Mouse (Mus musculus): ENCODE measurements at regions not wholly inside any gene's neighbourhood (a gene's known extent, or its start where the extent isn't known, plus 50 kb on each side); places are given as distances from the start of the nearest gene placed in this dataset.

- H3K27me3 ChIP-seq (replicated peaks; ENCODE audit: control insufficient read depth, insufficient read depth, low read length) = no peaks in the 10 kb centered on the region
- WGBS = 69% methylated on average over 2 of the region's 2 CpGs
- H3K4me2 ChIP-seq (ENCODE audit: low read depth, low read length) = no peak overlapping the region
- no peaks in the 10 kb centered on the region for H3K9me3 ChIP-seq (ENCODE audit: control insufficient read depth, low read length)
- no peak overlapping the region for H3K27ac ChIP-seq (replicated peaks; ENCODE audit: low read depth, low read length)
- no peak overlapping the region for H3K9ac ChIP-seq (ENCODE audit: low read depth, low read length)
- no peaks in the 10 kb centered on the region for H3K4me1 ChIP-seq (ENCODE audit: control insufficient read depth, insufficient read depth, low read length)
- no peak for ATAC-seq (ENCODE audit: low read depth)
- no peaks in the 10 kb centered on the region for H3K36me3 ChIP-seq (ENCODE audit: control insufficient read depth, insufficient read depth, low read length)
- H3K4me3 ChIP-seq (ENCODE audit: low read depth, low read length) = no peak overlapping the region
- no peak for DNase-seq (ENCODE audit: low spot score)
Measured at GRCm38 (mm10) chr2:83224018-83224417, 280.6 kb downstream of the Fsip2 start.

GRCm38 (mm10) chr2:83226198-83226597 is 282.8 kb downstream of the Fsip2 start:
- DNase-seq (ENCODE audit: low spot score) (peak; percentile 20), ATAC-seq (ENCODE audit: low read depth) (no peak)
- Histone ChIP-seq H3K4me1 (ENCODE audit: control insufficient read depth, insufficient read depth, low read length) (no peaks in the 10 kb centered on the region), H3K27ac (replicated peaks; ENCODE audit: low read depth, low read length) (no peak overlapping the region), H3K36me3 (ENCODE audit: control insufficient read depth, insufficient read depth, low read length) (no peaks in the 10 kb centered on the region), H3K9me3 (ENCODE audit: control insufficient read depth, low read length) (no peaks in the 10 kb centered on the region), H3K4me3 (ENCODE audit: low read depth, low read length) (no peak overlapping the region), H3K4me2 (ENCODE audit: low read depth, low read length) (no peak overlapping the region), H3K27me3 (replicated peaks; ENCODE audit: control insufficient read depth, insufficient read depth, low read length) (no peaks in the 10 kb centered on the region), H3K9ac (ENCODE audit: low read depth, low read length) (no peak overlapping the region)
- WGBS = 82% methylated on average over 5 of the region's 5 CpGs

DNA sequence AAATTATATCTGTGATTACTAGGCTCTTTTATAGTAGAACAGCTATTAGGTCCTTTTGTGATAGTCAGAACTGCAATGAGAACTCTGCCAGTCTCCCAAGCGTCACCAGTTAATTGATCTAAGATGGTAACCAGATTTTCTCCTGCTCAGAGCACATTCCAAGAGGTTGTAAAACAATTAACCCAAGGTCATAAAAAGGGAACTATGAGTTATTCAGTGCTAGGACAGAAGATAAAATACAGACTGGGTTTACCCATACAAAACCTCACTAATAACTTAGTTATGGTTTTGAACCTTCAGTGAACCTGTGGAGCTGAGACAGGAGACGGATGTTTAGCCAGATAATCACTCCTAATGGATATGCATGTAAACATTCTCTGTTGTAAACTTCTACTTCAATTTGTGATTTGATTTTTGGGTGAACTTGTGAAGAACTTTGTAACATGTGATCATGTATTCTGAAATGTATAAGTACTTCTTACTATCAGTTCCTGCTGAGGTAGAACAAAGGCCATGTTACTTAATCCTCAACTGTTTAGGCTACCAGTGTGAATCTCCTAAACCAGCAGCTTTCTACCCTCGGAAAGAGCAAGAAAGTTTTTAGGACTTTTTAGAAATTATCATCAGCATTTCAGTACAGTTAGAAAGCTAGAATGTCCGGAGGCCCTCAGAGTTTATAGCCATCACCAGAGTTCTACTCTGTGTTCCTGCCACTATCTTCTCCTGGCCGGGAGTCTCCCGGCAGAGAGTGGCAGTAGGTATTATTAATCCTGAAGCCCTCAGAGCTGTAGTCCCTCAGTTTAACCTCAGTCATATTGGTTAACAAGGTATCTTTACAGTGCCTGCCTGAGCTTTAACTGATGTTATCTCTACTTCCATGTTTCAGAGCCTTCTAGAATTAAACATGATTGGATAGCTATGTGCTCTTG is 308.0 kb downstream of the Fsip2 start:
- Histone ChIP-seq H3K4me2 (ENCODE audit: low read depth, low read length) (no peak overlapping the region), H3K4me1 (ENCODE audit: control insufficient read depth, insufficient read depth, low read length) (no peaks in the 10 kb centered on the region), H3K9me3 (ENCODE audit: control insufficient read depth, low read length) (no peaks in the 10 kb centered on the region), H3K4me3 (ENCODE audit: low read depth, low read length) (no peak overlapping the region), H3K36me3 (ENCODE audit: control insufficient read depth, insufficient read depth, low read length) (no peaks in the 10 kb centered on the region), H3K27ac (replicated peaks; ENCODE audit: low read depth, low read length) (no peak overlapping the region), H3K9ac (ENCODE audit: low read depth, low read length) (no peak overlapping the region), H3K27me3 (replicated peaks; ENCODE audit: control insufficient read depth, insufficient read depth, low read length) (no peaks in the 10 kb centered on the region)
- no peak for ATAC-seq (ENCODE audit: low read depth)
- no peak for DNase-seq (ENCODE audit: low spot score)
- WGBS = 60% methylated on average over 6 of the region's 6 CpGs

DNA sequence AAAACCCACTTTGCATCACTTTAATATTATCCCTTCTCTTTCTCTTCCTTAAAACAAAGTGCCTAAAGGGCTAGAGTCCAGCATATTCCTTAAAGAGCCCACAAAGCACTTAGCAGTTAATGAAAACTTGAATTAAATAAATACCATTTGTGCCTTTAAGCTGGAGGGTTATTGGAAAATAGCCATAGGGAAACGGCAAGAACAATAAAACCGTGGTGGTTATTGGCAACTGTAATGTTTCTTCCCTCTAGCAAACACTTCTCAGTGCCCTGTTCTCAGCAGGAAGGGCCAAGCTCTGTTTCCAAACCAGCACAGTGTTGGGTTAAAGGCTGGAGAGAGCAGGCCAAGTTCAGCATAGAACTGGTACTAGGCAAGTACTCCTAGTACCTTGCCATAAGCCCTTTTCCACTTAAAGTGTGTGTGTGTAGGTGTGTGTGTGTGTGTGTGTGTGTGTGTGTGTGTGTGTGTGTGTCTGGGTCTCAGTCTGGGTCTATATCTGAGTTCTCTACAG is 313.4 kb downstream of the Fsip2 start:
- H3K4me2 ChIP-seq (ENCODE audit: low read depth, low read length) = no peak overlapping the region
- 64% methylated on average over 2 of the region's 2 CpGs for WGBS
- no peak overlapping the region for H3K27ac ChIP-seq (replicated peaks; ENCODE audit: low read depth, low read length)
- no peak for ATAC-seq (ENCODE audit: low read depth)
- H3K4me1 ChIP-seq (ENCODE audit: control insufficient read depth, insufficient read depth, low read length) = no peaks in the 10 kb centered on the region
- no peaks in the 10 kb centered on the region for H3K27me3 ChIP-seq (replicated peaks; ENCODE audit: control insufficient read depth, insufficient read depth, low read length)
- H3K4me3 ChIP-seq (ENCODE audit: low read depth, low read length) = no peak overlapping the region
- H3K36me3 ChIP-seq (ENCODE audit: control insufficient read depth, insufficient read depth, low read length) = no peaks in the 10 kb centered on the region
- DNase-seq (ENCODE audit: low spot score) = no peak
- no peaks in the 10 kb centered on the region for H3K9me3 ChIP-seq (ENCODE audit: control insufficient read depth, low read length)
- H3K9ac ChIP-seq (ENCODE audit: low read depth, low read length) = no peak overlapping the region

- Histone ChIP-seq H3K36me3 (ENCODE audit: control insufficient read depth, insufficient read depth, low read length) (no peaks in the 10 kb centered on the region), H3K27me3 (replicated peaks; ENCODE audit: control insufficient read depth, insufficient read depth, low read length) (no peaks in the 10 kb centered on the region), H3K4me1 (ENCODE audit: control insufficient read depth, insufficient read depth, low read length) (no peaks in the 10 kb centered on the region), H3K9me3 (ENCODE audit: control insufficient read depth, low read length) (no peaks in the 10 kb centered on the region), H3K4me2 (ENCODE audit: low read depth, low read length) (no peak overlapping the region), H3K4me3 (ENCODE audit: low read depth, low read length) (no peak overlapping the region), H3K27ac (replicated peaks; ENCODE audit: low read depth, low read length) (no peak overlapping the region), H3K9ac (ENCODE audit: low read depth, low read length) (no peak overlapping the region)
- DNase-seq (ENCODE audit: low spot score) (no peak), ATAC-seq (ENCODE audit: low read depth) (no peak)
- WGBS = 59% methylated on average over 3 of the region's 3 CpGs
Measured at GRCm38 (mm10) chr2:83258613-83259012, 315.2 kb downstream of the Fsip2 start.

- no peak overlapping the region for H3K9ac ChIP-seq (ENCODE audit: low read depth, low read length)
- ATAC-seq (ENCODE audit: low read depth) (no peak), DNase-seq (ENCODE audit: low spot score) (no peak)
- H3K4me1 ChIP-seq (ENCODE audit: control insufficient read depth, insufficient read depth, low read length) = no peaks in the 10 kb centered on the region
- H3K27me3 ChIP-seq (replicated peaks; ENCODE audit: control insufficient read depth, insufficient read depth, low read length) = no peaks in the 10 kb centered on the region
- no peak overlapping the region for H3K4me3 ChIP-seq (ENCODE audit: low read depth, low read length)
- no peaks in the 10 kb centered on the region for H3K36me3 ChIP-seq (ENCODE audit: control insufficient read depth, insufficient read depth, low read length)
- H3K27ac ChIP-seq (replicated peaks; ENCODE audit: low read depth, low read length) = no peak overlapping the region
- no peaks in the 10 kb centered on the region for H3K9me3 ChIP-seq (ENCODE audit: control insufficient read depth, low read length)
- no peak overlapping the region for H3K4me2 ChIP-seq (ENCODE audit: low read depth, low read length)
- WGBS = 53% methylated on average over 8 of the region's 8 CpGs
Measured at GRCm38 (mm10) chr2:83303515-83303914, 340.7 kb upstream of the Zc3h15 start.

GRCm38 (mm10) chr2:83332056-83332769 is 312.0 kb upstream of the Zc3h15 start:
- Histone ChIP-seq H3K4me3 (ENCODE audit: low read depth, low read length) (no peak overlapping the region), H3K4me2 (ENCODE audit: low read depth, low read length) (no peak overlapping the region), H3K4me1 (ENCODE audit: control insufficient read depth, insufficient read depth, low read length) (no peaks in the 10 kb centered on the region), H3K36me3 (ENCODE audit: control insufficient read depth, insufficient read depth, low read length) (no peaks in the 10 kb centered on the region), H3K9ac (ENCODE audit: low read depth, low read length) (no peak overlapping the region), H3K27ac (replicated peaks; ENCODE audit: low read depth, low read length) (no peak overlapping the region), H3K9me3 (ENCODE audit: control insufficient read depth, low read length) (no peaks in the 10 kb centered on the region), H3K27me3 (replicated peaks; ENCODE audit: control insufficient read depth, insufficient read depth, low read length) (no peaks in the 10 kb centered on the region)
- DNase-seq (ENCODE audit: low spot score) (peak; percentile 53), ATAC-seq (ENCODE audit: low read depth) (no peak)
- 45% methylated on average over 5 of the region's 5 CpGs for WGBS

GRCm38 (mm10) chr2:83332770-83333157 is 311.5 kb upstream of the Zc3h15 start:
- Histone ChIP-seq H3K4me2 (ENCODE audit: low read depth, low read length) (no peak overlapping the region), H3K36me3 (ENCODE audit: control insufficient read depth, insufficient read depth, low read length) (no peaks in the 10 kb centered on the region), H3K4me1 (ENCODE audit: control insufficient read depth, insufficient read depth, low read length) (no peaks in the 10 kb centered on the region), H3K9me3 (ENCODE audit: control insufficient read depth, low read length) (no peaks in the 10 kb centered on the region), H3K9ac (ENCODE audit: low read depth, low read length) (no peak overlapping the region), H3K27me3 (replicated peaks; ENCODE audit: control insufficient read depth, insufficient read depth, low read length) (no peaks in the 10 kb centered on the region), H3K4me3 (ENCODE audit: low read depth, low read length) (no peak overlapping the region), H3K27ac (replicated peaks; ENCODE audit: low read depth, low read length) (no peak overlapping the region)
- ATAC-seq (ENCODE audit: low read depth) = no peak
- DNase-seq (ENCODE audit: low spot score) = peak; percentile 72
- 22% methylated on average over 5 of the region's 5 CpGs for WGBS

All from embryonic facial prominence, embryonic 14.5 days (tissue).